Mouse (Mus musculus) lung, postnatal 10 days (tissue): ENCODE measurements around the gene Ccdc63.
"Not testable (repeated sequence)": the region's sequence is repeated elsewhere in the genome, so short reads cannot be mapped to it uniquely, and the experiment has no call there.

Experiments
- DNase-seq: peaks from one replicate; pipeline ENCODE4 v3.0.0; 2021

Gene Ccdc63

DNA sequence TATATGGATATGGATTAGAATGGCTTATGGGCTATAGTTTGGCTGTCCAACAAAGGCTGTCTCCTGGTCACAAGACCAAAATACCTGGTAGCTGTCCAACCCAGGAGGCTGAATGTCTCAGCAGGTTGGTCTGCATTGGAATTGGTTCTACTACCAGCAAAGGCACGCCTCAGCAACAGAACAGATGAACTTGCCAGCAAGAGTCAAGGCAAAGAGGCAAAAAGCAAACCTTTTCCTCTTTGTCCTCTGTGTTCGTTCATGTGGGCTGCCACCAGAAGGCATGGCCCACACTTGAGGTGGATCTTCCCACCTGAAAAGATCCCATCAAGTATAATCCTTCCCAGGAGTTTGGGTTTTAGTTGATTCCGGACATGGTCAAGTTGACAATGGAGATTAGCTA, at the start of gene Ccdc63:
Gene Ccdc63 (minus strand): TSS at position 101 of the 400 bp plus-strand sequence.
- DNase-seq, result no peak

DNA sequence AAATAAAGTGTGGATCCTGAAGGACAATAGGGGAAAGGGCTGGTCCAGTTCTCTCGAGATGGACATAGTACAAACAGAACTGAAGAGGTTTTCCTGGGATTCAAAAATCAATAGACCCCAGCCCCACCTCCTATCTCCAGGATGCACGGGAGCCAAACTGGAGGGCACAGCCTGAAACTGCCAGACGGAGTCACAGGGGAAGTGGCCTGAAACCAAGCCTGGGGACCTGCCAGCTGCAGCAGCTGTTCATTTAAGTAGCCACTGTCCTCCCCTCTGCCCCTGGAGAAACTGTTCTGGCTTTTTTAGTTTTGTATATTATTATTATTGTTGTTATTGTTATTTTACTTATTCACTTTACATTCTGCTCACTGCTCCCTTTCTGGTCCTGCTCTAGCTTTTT, 48.5 kb upstream of the Ccdc63 start:
- no peak for DNase-seq

DNA sequence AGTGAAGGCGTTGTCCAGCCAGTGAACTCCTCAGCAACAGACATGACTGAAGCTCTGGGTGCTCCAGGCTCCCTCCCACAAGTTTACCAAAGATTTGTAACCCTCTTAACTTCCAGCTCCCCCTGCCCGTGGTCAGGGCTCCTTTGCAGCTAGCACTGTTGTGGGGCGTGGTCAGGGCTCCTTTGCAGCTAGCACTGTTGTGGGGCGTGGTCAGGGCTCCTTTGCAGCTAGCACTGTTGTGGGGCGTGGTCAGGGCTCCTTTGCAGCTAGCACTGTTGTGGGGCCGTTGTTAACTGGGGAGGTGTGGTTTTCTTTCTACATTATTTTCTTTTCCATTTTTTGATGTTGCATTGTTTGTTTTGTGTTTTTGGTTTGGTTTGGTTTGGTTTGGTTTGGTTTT, 44.2 kb upstream of the Ccdc63 start:
- not testable (repeated sequence) for DNase-seq

DNA sequence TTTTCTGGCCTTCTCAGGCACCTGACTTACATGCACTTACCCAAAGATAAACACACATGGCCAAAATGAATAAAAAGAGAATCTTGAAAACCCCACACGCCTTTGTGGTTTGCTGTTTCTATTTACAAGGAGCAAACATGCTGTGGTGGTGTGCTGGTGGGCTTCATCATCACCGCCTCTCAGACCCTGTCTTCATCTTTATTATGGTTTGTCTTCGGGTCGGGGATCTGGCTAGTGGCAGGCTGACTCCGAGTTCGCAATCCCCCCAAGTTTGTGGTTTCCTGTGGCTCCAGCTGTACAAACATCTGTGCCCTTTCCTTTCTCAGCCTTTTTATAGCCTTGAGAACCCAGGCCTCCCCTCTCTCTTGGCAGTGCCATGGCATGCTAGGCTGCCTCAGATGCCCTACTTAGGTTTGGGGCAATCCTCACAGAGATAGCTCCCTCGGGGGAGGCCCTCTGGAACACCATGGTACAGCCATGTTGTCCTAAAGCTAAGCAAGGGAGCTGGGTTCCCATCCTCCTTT, 43.7 kb upstream of the Ccdc63 start:
- no peak for DNase-seq

DNA sequence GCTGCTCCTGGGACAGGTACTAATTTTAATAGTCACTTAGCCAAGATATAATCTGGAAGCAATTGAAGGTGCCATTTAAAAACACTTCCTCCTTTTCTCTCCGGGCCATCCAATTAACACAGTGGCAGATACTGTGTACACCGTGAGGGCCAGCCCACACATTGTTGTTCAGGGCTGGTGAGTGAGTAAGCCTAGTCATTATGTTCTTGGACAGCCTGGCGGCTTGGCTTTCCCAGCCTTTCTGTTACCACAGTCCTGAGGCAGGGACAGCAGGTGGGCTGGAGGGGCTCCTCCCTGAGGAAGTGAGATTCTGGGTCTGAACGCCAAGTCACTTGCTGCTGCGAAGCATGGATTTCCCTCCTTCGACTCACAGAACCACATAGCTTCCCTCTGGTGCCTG, 39.0 kb upstream of the Ccdc63 start:
- DNase-seq, result no peak

DNA sequence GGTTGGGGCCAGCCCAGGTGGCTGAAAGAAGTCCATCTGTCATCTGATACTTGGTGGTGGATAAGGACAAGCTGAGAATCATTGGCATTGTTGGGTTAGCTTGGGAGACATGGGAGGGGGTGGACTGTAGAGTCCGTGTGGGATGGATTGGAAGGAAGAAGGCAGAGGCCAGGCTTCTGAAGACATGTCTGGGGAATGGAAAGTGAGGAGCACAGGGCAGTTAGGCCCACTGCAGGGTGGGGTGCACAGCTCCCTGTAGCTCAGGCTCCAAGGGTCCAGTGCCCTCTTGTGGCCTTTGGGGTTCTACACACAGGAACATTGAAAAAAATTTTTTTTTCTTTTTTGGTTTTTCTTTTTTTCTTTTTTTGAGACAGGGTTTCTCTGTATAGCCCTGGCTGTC, 35.8 kb upstream of the Ccdc63 start:
- DNase-seq, result peak; percentile 81

DNA sequence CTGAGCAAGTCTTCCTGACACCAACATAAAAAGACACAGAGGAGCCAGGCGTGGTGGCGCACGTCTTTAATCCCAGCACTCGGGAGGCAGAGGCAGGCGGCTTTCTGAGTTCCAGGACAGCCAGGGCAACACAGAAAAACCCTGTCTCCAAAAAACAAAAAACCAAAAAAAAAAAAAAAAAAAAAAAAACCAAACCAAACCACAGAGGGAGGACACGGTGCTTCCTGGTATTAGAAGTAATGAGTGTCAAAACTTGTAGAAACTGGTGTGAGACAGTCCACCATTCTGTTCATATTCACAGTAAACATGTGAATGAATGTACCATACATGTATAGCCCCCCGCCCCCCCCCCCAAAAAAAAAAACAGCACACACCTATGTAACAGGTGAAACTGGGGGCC, 35.3 kb upstream of the Ccdc63 start:
- DNase-seq, result no peak

DNA sequence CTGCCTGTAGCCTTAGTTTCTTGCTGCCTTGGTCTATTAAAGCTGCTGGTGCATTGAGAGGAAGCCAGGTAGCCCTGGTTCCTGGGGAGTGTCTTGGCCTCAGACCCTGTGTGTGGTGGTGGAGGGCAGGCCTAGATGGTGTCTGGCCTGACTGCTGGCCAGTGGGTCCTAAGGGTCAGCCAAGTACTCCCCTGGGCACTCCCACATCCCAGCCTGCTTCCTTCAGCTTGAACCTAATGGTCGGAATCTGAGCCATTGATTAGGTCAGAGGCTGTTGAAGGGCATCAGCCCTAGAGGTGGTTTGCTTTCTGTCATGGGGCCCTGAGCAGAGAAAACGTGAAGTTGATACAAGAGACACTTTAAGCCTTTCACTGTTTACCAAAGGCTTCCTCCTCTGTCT, 34.8 kb upstream of the Ccdc63 start:
- DNase-seq, result no peak

DNA sequence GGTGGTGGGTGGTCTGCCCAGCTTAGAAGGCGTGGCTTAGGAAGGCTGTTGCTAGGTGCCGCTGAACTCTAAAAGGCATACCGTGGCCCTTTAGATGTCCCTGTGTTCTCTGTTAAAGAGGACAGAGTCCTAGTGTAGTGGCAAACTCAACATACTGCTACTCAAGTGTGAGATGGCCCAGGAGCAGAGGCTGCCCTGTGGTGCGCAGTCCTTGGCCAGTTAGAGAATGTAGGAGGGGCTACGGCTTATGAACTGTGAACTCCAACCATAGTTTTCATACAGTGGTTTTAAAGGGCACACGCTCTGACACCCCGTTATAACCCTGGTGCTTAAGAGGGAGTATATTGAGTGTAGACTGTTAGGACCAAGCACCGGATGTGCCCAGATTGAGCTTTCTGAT, 30.4 kb upstream of the Ccdc63 start:
- no peak for DNase-seq

DNA sequence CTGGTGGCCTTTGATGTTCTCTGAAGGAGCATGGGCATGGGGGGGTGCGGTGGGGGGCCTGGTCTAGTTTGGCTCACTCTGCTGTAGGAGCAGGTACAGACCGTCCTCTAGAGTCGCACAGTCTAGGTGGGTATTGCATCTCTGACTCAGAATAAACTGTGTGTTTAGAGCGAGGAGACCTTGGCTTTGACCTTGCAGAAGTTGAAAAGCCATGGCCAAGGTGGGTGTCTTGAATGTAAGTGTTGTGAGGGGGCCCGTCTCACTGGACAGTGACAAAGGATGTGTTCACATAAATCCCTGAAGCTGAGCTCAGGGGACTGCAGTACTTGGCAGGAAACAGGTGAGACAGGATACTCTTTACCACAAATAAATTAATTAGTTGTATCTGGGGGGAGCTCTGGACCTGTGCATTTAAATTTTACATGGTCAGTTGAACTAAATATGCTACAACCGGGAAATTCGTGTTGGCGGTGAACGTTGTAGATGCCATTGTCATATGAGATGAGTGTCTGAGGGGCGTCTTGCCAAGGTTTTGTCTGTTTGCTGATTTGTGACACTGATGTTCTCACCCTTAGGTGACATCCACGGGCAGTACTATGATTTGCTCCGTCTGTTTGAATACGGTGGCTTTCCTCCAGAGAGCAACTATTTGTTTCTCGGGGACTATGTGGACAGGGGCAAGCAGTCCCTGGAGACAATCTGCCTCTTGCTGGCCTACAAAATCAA, 27.9 kb upstream of the Ccdc63 start:
- no peak for DNase-seq

DNA sequence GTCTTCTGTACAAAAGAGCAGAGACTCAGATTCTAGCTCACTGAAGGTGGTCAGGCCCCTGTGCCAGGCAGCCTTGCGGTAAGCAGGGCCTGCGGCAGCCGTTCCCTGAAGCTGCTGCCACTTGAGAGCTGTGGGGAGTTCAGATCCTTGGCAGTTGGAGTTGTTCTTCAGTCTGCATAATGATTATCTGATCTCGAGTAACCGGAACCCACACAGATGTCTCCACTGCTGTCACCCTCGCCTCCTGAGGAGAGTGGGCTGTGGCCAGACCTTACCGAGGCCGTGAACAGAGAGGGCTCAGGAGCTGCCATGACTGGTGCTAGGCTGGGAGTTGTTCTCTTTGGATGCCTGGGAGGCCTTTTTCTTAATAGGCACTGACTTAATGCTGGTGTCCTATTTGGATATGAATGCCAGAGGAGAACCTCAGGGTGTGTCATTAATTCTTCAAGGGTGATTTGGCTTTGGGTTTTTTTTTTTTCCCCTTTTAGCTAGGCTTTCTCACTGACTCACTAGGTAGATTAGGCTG, 26.1 kb upstream of the Ccdc63 start:
- DNase-seq, result no peak

DNA sequence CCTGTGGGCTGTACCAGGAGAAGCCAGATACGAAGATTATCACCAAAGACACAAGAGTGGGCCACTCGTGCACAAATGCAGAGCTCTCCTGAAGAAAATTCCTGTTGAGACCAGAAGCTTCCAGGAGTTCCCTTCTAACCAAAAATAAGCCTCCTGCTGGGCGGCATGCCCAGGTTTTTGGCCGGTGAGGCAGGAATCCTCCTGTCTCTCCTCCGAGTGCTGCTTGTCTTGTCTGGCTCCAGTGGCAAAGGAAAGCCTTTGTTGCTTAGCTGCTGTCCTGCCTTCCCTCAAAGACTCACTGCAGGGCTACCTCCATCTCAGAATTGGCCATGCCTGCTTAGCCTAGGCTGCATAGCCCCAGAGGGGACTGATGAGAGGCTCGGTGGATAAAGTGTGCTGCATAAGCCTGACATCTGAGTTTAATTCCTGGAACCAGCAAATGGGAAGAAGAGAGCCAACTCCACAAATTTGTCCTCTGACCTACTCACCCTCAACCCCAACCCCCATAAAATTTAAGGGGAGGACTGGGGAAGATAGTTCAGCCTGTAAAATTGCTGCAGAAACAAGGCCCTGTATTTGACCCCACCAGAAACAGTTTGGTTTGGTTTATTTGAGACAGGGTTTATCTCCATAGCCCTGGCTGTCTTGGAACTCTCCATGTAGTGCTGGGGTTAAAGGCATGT, 24.8 kb upstream of the Ccdc63 start:
- no peak for DNase-seq

DNA sequence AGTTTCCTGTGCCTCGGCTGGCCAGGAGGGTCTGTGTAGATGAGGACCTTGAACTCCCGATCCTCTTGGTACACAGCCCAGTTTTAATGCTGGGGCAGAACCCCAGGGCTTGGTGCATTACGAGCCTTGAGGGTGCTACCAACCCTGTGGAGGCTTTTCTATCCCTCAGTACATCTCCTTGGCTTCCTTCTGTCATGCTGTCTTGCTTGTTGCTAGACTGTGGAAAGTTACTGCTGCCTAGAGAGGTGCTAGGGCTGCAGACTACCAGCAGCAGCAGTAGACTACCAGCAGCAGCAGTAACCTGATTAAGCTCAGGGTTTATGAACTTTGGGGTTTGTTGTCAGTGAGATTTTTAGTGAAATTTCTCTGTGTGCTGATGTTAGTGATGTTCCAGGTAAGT, 23.4 kb upstream of the Ccdc63 start:
- DNase-seq, result no peak

DNA sequence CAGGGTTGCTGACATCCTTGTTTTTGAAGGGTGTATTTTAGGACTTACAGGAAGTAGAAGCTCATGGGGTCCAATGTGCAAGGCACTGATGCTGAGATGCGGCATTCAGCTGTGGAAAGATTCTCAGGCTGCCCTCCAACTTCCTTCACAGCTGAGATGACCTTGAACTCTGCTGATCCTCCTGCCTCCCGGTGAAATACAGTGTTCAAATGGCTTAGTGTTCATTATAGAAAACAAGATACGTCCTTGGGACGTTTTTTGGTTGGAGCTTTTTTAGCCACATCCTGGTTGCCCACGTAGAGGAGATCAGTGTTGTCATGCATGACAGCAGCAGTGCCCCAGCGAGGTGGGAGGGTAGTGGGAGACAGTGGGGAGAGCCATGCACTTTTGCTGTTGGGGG, 22.6 kb upstream of the Ccdc63 start:
- no peak for DNase-seq

DNA sequence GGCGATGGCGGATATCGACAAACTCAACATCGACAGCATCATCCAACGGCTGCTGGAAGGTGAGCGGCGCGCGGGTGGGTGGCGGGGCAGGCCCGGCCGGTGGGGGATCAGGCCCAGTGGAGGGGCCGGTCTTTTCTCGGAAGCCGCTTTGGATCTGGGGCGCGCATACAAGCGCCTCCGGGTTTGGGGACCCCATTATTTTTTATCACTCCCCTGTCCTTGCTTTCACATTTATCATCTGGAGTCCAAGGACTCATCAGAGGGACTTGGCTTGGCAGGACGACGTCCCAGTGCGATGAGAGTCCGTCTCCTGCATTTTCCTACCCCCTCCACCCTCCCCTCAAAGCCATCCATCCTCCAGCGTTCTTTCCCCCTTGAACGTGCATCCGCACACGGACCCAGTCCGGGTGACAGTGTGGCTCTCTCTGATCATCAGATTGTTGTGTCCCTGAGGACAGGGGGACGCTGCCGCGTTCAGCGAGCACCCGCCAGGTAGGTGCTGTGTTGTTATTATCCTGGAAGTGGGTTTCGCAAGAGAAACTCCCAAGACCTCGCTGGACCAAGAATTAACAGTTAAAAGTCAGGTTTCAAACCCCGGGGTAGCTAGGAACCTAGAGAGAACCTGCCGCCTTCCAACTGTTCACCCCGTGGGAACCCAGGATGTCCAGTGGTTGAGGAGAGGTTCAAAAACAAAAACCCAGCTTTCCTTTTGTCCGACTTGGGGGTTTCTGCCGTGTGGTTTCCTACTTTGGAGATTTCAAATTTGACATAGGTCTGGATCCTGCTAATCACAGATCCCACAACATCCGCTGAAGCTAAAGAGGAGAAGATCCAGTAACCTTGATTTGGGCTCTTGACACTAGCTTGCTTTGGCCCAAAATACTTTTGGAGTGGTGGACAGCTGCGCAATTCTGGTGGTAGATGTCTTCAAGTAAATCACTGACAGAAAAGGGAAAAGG, 18.2 kb upstream of the Ccdc63 start:
- peak; percentile 42 for DNase-seq

DNA sequence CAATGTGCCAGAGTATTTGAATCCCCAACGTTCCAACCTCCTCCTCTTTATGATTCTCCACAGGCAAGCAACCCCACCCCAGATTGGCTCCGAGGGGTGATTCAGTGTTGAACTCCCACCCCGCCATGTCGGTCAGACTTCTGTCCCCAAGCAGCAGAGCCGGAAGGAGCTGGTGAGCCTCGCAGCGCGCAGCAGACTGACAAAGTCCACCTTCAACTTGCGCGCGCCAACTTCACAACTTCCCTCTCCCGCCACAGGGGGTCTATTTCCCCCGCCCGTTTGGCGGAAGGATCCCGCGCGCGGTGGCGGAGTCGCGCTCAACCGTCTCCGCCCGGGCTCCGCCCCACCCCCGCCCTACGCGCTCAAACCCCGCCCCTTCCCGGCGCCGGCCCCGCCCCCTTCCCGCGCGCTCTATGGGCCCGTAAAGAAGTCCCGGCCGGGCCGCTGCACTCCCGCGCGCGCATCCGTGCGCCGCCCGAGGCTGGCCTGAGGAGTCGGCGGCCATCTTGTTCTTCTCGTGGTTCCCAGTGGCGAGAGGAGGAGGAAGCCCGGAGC, 17.3 kb upstream of the Ccdc63 start, which contains the start of gene Ppp1cc:
Gene Ppp1cc (plus strand): TSS at position 452 of the 555 bp plus-strand sequence.
- DNase-seq, result peak; percentile 95

DNA sequence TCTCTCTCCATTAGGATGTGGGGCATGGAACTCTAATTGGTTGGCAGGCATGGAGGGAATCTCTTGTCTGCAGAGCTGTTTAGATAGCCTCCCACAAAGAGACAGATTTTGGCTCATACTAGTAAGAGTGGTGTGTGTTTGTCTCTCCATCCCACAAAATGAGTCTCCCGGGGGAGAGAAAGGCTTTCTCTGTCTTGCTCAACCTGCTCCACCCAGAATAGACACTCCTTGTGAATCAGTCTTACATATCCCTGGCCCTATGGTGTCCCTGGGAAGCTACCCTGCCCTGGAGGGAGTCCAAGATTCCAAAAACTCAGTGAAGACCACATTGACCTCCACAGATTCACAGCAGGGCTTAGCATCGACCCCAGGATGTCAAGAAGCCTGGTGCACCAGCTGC, 15.9 kb upstream of the Ccdc63 start:
- no peak for DNase-seq

DNA sequence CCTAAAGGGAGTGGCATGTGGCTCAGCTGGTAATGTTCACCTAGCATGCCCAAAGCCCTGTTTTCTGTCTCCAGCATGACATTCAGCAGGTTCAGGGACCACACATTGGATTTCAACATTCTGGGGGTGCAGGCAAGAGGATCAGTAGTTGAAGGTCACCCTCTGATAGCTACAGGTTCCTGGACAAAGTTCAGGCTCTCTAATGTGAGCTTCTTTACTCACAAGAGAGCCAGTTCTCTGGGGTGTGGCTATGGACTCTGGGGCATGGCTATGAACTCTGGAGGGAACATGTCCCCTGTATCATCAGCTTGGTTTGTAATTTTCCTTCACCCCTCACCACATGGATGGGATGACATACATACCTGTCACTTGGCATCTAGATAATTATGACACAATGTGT, 15.0 kb upstream of the Ccdc63 start:
- no peak for DNase-seq

DNA sequence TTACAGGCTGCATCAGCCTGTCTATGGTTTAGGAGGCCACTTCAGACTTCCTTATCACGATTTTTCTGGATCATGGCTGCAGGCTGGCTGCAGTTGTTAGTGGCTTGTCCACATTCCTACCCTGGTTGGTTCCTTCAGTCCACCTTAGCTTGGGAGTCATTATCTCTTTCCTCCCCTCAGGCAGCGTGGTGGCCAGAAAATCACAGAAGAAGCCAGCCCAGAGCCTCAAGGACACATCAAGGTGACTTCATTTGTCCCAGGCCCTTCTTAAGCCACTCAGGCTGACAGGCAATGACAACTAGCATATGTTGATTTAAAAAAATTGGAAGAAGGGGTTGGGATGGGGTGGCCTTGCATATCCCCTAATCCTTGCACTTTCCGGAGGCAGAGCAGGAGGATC, 14.2 kb upstream of the Ccdc63 start:
- no peak for DNase-seq

DNA sequence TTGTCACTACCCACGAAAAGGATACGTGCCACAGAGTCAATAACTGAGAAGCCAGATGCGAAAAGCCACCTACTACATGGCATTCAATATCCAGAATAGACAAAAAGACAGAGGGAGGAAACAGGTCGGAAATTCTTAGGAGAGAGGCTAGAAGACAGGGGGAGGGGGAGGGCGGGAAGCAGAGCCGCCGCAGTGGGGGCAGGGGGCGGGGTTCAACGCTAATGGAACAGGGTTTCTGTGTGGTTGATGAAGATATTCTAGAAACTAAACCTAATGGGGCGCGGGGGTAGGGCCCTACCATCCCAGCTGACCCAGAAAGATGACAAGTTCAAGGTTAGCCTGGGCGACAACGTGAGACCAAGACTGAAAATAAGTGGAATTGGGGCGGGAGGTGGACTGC, 13.4 kb upstream of the Ccdc63 start:
- DNase-seq, result no peak

DNA sequence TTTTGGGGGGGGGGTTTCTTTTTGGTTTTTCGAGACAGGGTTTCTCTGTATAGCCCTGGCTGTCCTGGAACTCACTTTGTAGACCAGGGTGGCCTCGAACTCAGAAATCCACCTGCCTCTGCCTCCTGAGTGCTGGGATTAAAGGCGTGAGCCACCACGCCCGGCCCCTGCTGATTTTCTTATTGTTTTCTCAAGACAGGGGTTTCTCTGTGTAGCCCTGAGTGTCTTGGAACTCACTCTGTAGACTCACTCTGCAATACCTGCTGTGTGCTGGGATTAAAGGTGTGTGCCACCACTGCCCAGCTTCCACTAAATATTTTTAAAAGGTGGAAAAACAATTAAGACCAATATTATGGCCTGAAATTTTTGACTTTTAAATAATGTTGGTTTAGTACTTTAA, 11.9 kb upstream of the Ccdc63 start:
- DNase-seq, result not testable (repeated sequence)

DNA sequence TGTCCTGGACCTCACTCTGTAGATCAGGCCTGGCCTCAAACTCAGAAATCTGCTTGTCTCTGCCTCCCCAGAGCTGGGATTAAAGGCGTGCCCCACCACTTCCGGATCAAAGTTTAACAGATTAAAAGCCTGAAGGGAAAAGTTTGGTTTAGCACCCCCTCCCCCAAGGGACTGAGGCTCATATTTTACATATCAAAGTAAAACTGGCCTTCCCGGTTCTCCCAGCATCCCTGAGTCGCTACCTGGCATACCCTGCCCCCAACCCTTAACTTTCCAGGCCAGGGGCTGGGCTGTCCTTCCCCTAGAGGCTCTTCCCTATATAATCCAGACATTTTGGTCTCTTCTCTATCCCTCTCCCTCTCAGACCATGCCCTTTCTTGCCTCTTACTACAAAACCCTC, 8.6 kb upstream of the Ccdc63 start:
- DNase-seq, result no peak

DNA sequence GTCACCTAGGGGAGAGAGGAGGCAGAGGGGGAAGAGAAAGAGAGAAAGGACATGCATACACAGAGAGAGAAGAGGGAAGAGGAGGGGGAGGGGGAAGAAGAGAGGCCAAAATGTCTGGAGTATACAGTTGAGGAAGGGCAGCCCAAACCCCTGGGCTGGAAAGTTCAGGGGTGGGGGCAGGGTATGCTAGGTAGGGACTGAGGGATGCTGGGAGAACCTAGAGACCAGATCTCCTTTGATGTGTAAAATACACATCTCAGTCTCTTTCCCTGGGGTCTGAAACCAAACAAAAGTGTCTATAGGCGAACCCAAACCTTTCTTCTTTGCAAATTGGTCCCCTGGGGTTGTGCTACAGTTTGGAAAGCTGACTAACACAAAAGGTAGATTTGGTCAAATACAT, 7.5 kb upstream of the Ccdc63 start:
- DNase-seq, result no peak
